Mouse (Mus musculus) cerebellum, postnatal 25 days (tissue): ENCODE results near the gene Xrcc5.

Experiments
- DNase-seq, 2 experiments: peaks; one replicate each; pipeline ENCODE4 v3.0.0; 2021; ENCODE audit warnings: mixed read lengths in 2 of 2

The Xrcc5 gene

DNA sequence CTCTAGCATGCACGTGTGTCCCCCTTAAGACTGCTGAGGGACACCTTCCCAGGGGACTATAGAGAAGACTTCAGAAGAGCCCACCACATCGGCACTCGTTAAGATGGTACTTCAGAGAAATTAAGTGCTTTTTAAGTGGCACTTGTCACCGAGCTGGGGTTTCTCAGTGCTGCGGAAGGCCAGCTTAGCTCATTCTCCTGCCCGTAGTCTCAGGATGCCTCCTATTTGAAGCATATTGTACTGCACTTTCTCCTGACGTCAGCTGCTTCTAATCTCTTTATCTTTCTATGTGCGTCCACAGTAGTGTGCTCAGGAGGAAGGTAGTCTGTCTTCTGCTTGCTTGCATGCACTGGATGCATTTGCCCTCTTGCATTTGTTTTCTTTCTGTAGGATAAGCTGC is 9.2 kb downstream of the Xrcc5 start:
- no peak for DNase-seq

DNA sequence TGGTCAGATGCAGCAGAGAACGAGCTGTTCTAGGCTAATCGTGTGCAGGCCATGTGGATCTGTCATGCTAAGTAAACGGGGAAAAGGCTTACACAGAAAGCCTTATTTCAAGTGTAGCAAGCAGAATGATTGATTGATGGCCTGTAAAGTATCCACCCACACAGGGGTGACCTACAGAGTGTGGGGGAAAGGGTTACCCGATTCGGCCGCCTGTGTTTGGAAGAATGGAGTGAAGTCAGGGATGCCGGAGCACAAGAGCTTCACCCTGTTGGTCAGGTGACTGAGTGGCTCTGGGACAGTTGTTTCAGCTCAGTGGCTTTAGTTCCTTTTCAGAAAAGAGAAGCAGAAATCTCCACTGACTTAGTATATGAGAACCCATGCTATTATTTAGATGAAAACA is 9.7 kb downstream of the Xrcc5 start:
- no peak for DNase-seq

DNA sequence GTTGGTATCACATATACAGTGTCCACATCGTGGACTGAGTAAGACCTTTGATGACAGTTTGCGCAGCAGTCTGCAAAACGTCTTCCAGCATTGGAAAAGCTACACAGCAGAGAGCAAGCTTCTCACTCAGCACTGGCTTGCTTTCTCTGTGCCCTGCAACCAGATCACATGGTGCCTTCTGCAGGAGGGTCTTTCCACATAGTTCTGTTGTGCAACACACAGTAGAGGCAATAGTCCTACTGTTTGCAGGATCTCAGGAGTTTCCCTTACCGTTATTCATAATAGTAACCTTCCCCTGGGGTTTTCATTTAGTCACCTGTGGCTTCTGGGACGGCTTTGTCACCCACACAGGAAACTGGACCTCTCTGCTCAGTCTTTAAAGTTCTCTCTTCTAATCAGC is 13.5 kb downstream of the Xrcc5 start:
- DNase-seq = no peak

DNA sequence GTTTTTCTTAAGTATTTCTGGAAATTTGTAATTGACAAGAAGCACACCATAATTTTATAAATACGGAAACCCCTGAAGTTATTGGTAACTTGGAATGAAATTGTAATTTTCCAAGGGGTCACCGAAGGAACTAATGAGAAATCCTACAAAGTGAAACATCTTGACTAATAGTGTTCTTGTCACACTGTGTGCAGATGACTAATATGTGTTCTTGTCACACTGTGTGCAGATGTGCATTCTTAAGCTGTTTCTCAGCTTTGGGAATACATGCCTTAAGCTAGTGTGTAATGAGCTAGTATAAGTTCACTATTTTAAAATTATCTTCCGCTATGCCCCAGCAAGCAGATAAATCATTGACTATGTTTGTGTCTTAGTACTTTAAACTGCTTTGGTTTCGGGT is 16.0 kb downstream of the Xrcc5 start:
- no peak for DNase-seq

- no peak for DNase-seq
Observed at GRCm38 (mm10) chr1:72326162-72326821, 19.1 kb downstream of the Xrcc5 start.

DNA sequence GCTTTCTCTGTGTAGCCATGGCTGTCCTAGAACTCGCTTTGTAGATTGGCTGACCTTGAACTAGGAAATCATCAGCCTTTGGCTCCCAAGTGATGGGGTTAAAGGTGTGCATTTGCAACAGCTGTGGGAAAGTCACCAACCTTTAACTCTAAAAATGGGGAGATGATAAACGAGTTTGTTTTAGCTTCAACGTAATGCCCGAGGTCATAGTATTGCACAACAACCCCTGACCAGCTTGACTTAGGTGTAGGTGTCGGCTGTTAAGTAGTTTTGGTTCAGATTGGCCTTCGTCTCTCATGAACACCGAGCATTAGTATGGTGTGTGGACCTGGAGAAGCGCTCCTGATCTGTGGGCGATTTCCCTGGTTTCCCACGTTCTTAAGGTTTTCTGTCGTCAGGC is 27.6 kb downstream of the Xrcc5 start:
- no peak for DNase-seq

DNA sequence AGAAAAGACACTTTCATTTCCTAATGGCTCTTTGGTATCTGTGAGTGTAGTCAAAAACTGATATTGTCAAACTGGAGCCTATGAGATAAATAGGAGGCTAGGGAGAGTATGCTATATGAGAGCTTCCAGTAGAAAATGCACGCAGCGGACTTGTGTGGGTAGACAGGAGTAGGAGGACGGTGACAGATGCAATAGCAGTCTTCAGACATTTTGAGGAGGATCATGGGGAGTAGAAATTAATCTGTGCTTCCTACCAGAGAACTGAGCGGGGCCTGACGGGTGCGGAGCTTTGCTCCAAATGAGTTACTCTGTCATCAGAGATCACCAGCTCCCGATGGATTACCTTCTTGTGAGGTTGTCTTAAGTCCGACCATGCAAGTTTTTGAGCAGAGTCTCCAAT is 29.6 kb downstream of the Xrcc5 start:
- no peak for DNase-seq

DNA sequence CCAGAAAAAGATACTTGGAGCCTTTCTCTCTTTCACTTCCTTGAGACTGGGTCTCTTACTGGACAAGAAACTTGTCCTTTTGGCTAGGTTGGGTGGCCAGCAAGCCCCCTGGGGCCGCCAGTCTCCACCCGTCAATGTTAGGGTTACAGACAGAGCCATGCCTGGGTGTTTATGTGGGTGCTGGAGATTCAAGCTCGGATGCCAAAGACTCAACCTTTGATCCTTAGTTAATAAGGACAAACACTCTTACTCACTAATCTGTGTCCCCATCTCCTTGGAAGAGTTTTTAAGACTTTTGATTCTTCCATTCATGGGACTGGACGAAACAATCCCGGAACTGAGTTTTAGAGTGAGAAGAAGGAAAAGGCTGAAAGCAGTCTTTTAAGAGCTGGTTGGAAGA is 31.1 kb downstream of the Xrcc5 start:
- no peak for DNase-seq

DNA sequence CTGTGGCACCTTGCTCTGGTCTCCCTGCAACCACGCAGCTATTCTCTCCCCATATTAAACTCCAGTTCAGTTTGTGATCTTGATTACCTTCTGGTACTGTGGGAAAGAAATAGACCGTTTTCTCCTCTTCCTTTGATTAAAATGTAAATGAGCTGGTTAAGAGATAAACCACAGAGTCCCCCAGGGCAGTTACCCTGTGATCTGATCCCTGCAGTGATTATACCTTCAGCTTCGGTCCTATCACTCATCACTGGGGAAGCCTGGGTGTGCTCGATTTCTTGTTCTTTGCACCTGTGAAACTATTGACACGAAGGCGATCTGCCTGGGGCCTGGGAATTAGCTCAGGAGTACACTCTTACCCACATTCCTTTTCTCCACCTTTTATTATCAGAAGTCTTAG is 40.7 kb downstream of the Xrcc5 start:
- DNase-seq = no peak

DNA sequence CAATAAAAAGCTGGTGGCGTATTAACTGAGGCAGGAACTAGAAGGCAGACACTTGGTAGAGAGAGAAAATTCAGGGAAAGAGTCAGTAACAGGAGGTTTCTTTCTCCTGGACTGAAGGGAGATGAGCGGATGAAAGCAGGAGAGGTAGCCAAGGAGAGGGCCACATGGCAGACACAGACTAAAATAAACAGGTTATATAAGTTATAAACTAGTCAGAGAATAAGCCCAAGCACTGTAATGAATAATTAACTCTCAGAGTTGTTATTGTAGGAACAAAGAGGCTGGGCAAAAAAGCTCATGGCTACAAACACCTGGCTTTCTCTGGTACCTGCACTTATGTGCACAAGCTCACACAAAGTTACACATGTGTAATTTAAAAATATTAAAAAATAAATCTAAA is 47.6 kb downstream of the Xrcc5 start:
- DNase-seq = no peak

- no peak for DNase-seq
Observed at GRCm38 (mm10) chr1:72358216-72358615, 51.0 kb downstream of the Xrcc5 start.

- no peak for DNase-seq
Observed at GRCm38 (mm10) chr1:72359462-72359861, 52.2 kb downstream of the Xrcc5 start.

GRCm38 (mm10) chr1:72360809-72361208 is 53.6 kb downstream of the Xrcc5 start:
- no peak for DNase-seq

DNA sequence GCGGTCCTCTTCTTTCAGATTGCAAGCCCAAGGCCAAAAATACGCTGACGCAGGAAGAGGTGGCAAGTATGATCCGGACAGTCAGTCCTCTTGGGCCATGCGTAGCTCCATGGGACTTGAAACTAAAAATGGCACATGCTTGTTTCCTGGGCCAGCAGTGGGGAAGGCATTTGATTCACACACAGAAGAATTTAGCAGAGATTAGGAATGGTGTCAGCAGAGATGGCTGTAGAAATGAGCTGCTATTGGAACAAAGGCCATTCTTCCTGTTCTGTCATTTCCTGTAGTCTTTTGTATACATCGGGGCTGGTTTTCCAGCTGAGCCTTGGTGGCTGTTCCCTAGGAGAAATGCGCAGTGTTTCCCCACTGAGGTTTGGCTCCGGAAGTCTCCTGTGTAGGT is 57.4 kb downstream of the Xrcc5 start:
- DNase-seq = no peak

- no peak for DNase-seq
Observed at GRCm38 (mm10) chr1:72372512-72372911, 65.3 kb downstream of the Xrcc5 start.

DNA sequence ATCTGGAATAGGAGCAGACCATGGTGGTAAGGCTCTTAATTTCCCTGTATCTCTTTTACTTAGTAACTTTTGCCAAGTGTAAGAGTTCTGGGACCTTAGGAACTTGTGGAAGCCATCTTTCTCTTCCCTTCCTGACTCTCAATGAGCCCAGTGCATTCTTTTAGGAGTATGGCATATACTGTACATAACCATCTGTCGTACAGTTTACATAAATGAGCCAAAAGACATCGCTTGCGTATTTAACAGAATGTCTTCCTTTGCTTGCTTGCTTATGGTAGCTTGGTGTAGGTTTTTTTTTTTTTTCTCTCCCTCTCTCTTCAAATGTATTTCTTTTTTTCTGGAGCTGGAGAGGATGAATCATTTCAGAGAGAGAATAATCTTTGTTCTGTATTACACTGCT is 65.7 kb downstream of the Xrcc5 start:
- DNase-seq = no peak

GRCm38 (mm10) chr1:72373648-72374047 is 66.4 kb downstream of the Xrcc5 start:
- no peak for DNase-seq

- DNase-seq = no peak
Observed at GRCm38 (mm10) chr1:72374049-72374448, 66.8 kb downstream of the Xrcc5 start.

- DNase-seq = no peak
Observed at GRCm38 (mm10) chr1:72378151-72378550, 70.9 kb downstream of the Xrcc5 start.

DNA sequence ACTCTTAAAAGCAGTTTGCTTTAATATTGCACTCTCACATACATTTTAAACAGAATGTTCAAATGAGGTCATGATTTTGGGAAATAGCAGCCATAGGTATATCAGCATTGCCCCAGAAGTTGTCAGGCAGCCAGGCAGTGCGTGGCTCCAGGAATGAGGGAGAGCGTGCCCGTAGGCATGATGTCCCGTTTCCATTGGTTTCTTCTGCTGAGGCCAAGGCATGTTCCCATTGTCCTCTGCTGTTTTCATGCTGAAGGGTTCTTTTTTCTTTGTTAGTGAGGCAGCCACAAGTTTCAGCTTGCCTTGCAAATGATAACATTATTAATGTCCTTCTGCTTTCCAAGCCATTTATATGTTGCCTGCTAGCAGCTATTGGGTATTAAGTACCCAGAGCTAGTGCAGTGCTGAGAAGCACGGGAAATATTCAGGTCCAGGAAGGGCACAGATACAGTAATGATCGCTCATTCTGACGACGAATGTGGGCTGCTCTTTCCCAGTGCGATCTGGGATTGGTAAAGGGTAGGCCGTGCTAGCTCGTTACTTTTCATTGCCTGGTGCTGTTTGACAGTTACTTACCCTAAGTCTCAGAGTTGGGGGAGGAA is 72.6 kb downstream of the Xrcc5 start:
- no peak for DNase-seq

DNA sequence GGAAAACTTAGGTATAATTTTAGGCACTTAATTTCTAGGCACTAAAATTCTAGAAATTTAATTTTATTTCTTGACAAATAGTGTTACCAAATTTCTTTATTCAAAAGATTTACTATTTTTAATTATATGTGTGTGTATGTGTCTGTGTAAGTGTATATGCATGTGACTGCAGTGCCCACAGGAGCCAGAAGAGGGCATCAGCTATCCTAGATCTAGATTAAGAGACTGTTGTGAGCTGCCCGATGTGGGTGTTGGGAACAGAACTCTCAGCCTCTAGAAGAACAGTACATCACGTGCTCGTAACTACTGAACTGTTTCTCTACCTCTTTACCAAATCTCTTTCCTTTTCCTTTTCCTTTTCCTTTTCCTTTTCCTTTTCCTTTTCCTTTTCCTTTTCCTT is 73.3 kb downstream of the Xrcc5 start:
- DNase-seq = no peak

DNA sequence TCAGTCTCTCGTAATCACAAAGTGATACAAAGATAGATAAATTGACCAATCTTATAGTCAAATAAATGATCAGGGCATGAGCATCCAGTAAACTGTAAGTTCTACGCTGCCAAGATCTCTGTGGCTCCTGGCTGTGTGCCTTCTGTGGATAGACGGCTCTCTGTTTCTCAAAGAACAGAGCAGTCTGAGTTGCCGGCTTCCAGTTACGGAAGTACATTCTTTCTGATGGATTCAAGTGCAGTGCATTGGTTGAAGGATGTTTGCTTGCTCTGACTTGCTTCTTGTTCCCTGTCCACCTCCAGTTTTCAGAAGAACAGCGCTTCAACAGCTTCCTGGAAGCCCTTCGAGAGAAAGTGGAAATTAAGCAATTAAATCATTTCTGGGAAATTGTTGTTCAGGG is 75.8 kb downstream of the Xrcc5 start:
- peak in 1 of 2 experiments; percentile 32 for DNase-seq

GRCm38 (mm10) chr1:72383651-72384050 is 76.4 kb downstream of the Xrcc5 start:
- DNase-seq = no peak

GRCm38 (mm10) chr1:72390420-72390819 is 83.2 kb downstream of the Xrcc5 start:
- no peak for DNase-seq
